In the genomic region with DNA sequence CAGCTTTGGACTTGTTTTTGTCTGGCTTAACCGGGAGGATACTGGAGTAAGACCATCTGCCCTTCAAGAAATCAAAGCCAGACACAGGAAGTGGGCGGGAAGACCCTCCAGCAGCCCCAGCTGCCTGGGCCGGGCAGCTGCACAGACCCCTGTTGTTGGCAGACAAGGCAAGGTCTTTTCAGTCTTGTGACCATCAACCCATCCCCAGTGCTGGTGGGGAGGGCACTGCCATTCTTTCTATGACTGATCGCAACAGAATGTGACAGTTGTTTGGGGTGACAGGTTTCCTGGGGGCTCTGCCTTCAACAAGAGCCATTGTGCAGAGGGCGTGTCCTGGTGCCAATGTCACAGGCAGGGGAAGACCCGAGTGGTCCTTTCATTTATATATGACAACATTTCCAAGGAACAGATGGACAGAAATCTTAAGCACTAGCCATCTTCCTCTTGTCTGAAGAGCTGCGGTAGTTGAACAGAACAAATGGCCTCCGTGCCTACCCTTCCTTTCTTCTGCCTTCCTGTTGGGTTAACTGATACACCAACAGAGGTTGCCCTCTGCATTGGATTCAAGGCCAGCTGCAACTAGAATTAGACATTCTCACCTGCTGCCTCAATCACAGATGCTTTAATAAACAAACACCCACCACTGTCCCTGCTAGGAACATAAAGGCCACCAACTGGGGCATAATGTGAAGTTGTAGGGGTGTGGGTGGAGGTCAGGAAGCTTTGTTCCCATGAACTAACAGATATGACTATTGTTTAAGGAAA, we compare ENCODE assay signal across 10 mouse cellular contexts.
DNase-seq lines count a peak whose midpoint lies in the region; ATAC-seq lines count a peak whose summit lies in the region.
"Had no signal": no experiment of that assay in that cellular context is flagged by ENCODE, and none has a peak within 500 bp of the region (broad histone marks: within the 10 kb centered on the region; RNA-seq: fewer than 3 reads in every experiment).

No protein-coding gene starts in this region.

- H3K9me3 ChIP-seq in embryonic facial prominence, embryonic 15.5 days (replicated peaks), result no peaks in the 10 kb centered on the region
- no peaks in the 10 kb centered on the region for H3K9me3 ChIP-seq in limb, embryonic 13.5 days
- H3K9me3 ChIP-seq in stomach, embryonic 16.5 days (replicated peaks; ENCODE audit: control insufficient read depth, low read length), result no peaks in the 10 kb centered on the region

- H3K27ac ChIP-seq in embryonic facial prominence, embryonic 15.5 days (replicated peaks), result 0 out of 2 replicates have a peak overlapping the region, but pooled peaks have one; percentile 49
- peak overlapping the region; percentile 34; the same call in 1 of the 2 replicates for H3K27ac ChIP-seq in limb, embryonic 13.5 days
- H3K27ac ChIP-seq in stomach, embryonic 16.5 days (ENCODE audit: low read length), result no peak overlapping the region
- H3K27ac ChIP-seq: heart, adult 2 months had no signal

- H3K4me3 ChIP-seq in embryonic facial prominence, embryonic 15.5 days (replicated peaks), result no peak overlapping the region
- H3K4me3 ChIP-seq in limb, embryonic 13.5 days, result no peak overlapping the region
- H3K4me3 ChIP-seq in stomach, embryonic 16.5 days (replicated peaks; ENCODE audit: low read length), result no peak overlapping the region
- H3K4me3 ChIP-seq: erythroblast, embryonic 14.5 days; heart, adult 2 months had no signal

- no peak overlapping the region for H3K4me2 ChIP-seq in embryonic facial prominence, embryonic 15.5 days (replicated peaks)
- no peak overlapping the region for H3K4me2 ChIP-seq in limb, embryonic 13.5 days (replicated peaks)
- no peak overlapping the region for H3K4me2 ChIP-seq in stomach, embryonic 16.5 days (ENCODE audit: low read depth, low read length)

- WGBS in embryonic facial prominence, embryonic 15.5 days, result 44% methylated on average over 8 of the region's 8 CpGs
- 57% methylated on average over 8 of the region's 8 CpGs for WGBS in limb, embryonic 13.5 days
- 62% methylated on average over 8 of the region's 8 CpGs for WGBS in stomach, embryonic 16.5 days

- no peaks in the 10 kb centered on the region for H3K27me3 ChIP-seq in embryonic facial prominence, embryonic 15.5 days
- no peaks in the 10 kb centered on the region for H3K27me3 ChIP-seq in limb, embryonic 13.5 days
- no peaks in the 10 kb centered on the region for H3K27me3 ChIP-seq in stomach, embryonic 16.5 days (ENCODE audit: control insufficient read depth, insufficient read depth, low read length)

- no peaks in the 10 kb centered on the region for H3K36me3 ChIP-seq in embryonic facial prominence, embryonic 15.5 days
- H3K36me3 ChIP-seq in limb, embryonic 13.5 days, result no peaks in the 10 kb centered on the region
- no peaks in the 10 kb centered on the region for H3K36me3 ChIP-seq in stomach, embryonic 16.5 days (ENCODE audit: control insufficient read depth, insufficient read depth, low read length)

- 0 out of 2 replicates have a peak, but pooled peaks have one; percentile 16 for ATAC-seq in embryonic facial prominence, embryonic 15.5 days (ENCODE audit: insufficient number of reproducible peaks, low FRiP score, low TSS enrichment, low read depth)
- ATAC-seq in limb, embryonic 13.5 days (ENCODE audit: low FRiP score, low read depth), result peak; percentile 64
- peak; percentile 44; the same call in 1 of the 2 replicates for ATAC-seq in stomach, embryonic 16.5 days (ENCODE audit: insufficient read depth, low FRiP score)

- H3K9ac ChIP-seq in embryonic facial prominence, embryonic 15.5 days, result no peak overlapping the region
- no peak overlapping the region for H3K9ac ChIP-seq in limb, embryonic 13.5 days
- no peak overlapping the region for H3K9ac ChIP-seq in stomach, embryonic 16.5 days (ENCODE audit: low read length)

- 0 out of 2 replicates have a peak, but pooled peaks cover 16% of the 10 kb centered on the region for H3K4me1 ChIP-seq in embryonic facial prominence, embryonic 15.5 days
- peaks cover 37% of the 10 kb centered on the region for H3K4me1 ChIP-seq in limb, embryonic 13.5 days
- no peaks in the 10 kb centered on the region for H3K4me1 ChIP-seq in stomach, embryonic 16.5 days (ENCODE audit: control insufficient read depth, insufficient read depth, low read length)

- peak; percentile 43 to 49 for DNase-seq in right cerebral cortex, postnatal 10 days (ENCODE audit: low spot score in 2 of 2)
- DNase-seq in right cerebral cortex, postnatal 25 days, result no peak
- no peak for DNase-seq in spleen, postnatal 4 days (ENCODE audit: low spot score in 2 of 2)
- no peak for DNase-seq in kidney, adult 11 months
- DNase-seq: heart, adult 2 months; lung, postnatal 14 days had no signal

Comparison
In these comparisons a context has a peak if more than half of its experiments do, and no peak if none do; other contexts are left out.
1. DNase-seq: peak in right cerebral cortex, postnatal 10 days (2 of 2); none in right cerebral cortex, postnatal 25 days (single experiment), spleen, postnatal 4 days (0 of 2) and kidney, adult 11 months (single experiment).
2. Peak in every context shown above with its lines, with median percentiles within 50 percentile points of each other: ATAC-seq.